Mouse (Mus musculus) heart, embryonic 16.5 days (tissue): Measurements from ENCODE around the gene Spock3. TPM values are rescaled to one million over a fixed set of nuclear protein-coding genes. Genes with fewer than 3 reads are reported as not detected.
"Not testable (repeated sequence)": the region's sequence is repeated elsewhere in the genome, so short reads cannot be mapped to it uniquely, and the experiment has no call there.

Experiments used
- ATAC-seq: fragments of 200-750 bp; cut with Nextera tagmentation; replicated peaks from 2 replicates; pipeline ENCODE4 v1.8.0; 2017; ENCODE audit warnings: moderate number of reproducible peaks; ENCODE audit not compliant: insufficient read depth, low FRiP score; ENCODE audit errors: extremely low read depth
- H3K27ac ChIP-seq: fragments of 300-500 bp; sonication (generic); 2 replicates; pipeline ENCODE4 v1.5.1; 2014; ENCODE audit warnings: mild to moderate bottlenecking, low read length, control low read depth, moderate library complexity
- H3K27me3 ChIP-seq: fragments of 300-500 bp; sonication (generic); 2 replicates; pipeline ENCODE4 v1.6.1; 2014; ENCODE audit warnings: low read length, mixed read lengths; ENCODE audit not compliant: control insufficient read depth, insufficient read depth
- H3K36me3 ChIP-seq: fragments of 300-500 bp; sonication (generic); 2 replicates; pipeline ENCODE4 v1.6.1; 2014; ENCODE audit not compliant: control insufficient read depth, insufficient read depth
- H3K4me1 ChIP-seq: fragments of 300-500 bp; sonication (generic); 2 replicates; pipeline ENCODE4 v1.6.1; 2014; ENCODE audit warnings: low read length, mixed read lengths; ENCODE audit not compliant: control insufficient read depth, insufficient read depth
- H3K4me2 ChIP-seq: fragments of 300-500 bp; sonication (generic); 2 replicates; pipeline ENCODE4 v1.6.1; 2014; ENCODE audit warnings: low read depth, mild to moderate bottlenecking, control low read depth, low read length
- H3K4me3 ChIP-seq: fragments of 300-500 bp; sonication (generic); 2 replicates; pipeline ENCODE4 v1.5.1; 2014; ENCODE audit warnings: mild to moderate bottlenecking, control low read depth, low read length
- H3K9ac ChIP-seq: fragments of 300-500 bp; sonication (generic); 2 replicates; pipeline ENCODE4 v1.6.1; 2014; ENCODE audit warnings: low read length, control low read depth
- H3K9me3 ChIP-seq: fragments of 300-500 bp; sonication (generic); replicated peaks from 2 replicates; pipeline ENCODE4 v1.6.1; 2016; ENCODE audit warnings: low read length; ENCODE audit not compliant: control insufficient read depth
- WGBS: fragments of 180-500 bp; shearing (Covaris S2); extraction: QIAGEN DNeasy Blood & Tissue Kit; methylation state at CpG from one replicate; pipeline ENCODE4 v1.1.7; 2014; 5-methylcytosine and 5-hydroxymethylcytosine counted together
- polyA plus RNA-seq: library from polyadenylated mRNA; unstranded; fragments of >200 nt; fragmentation: Nextera tagmentation; extraction: Ambion mirVana; gene quantifications from 2 replicates; pipeline ENCODE4 v1.2.1, GENCODE M21; 2015

The Spock3 gene
- polyA plus RNA-seq, 1 experiment from 2014 or later = 2.6 TPM

- H3K27me3 ChIP-seq = no peaks in the 10 kb centered on the region
- H3K9me3 ChIP-seq = no peaks in the 10 kb centered on the region
- no peak overlapping the region for H3K4me2 ChIP-seq
- WGBS = 75% methylated on average over 2 of the region's 2 CpGs
- no peak overlapping the region for H3K27ac ChIP-seq
- no peaks in the 10 kb centered on the region for H3K36me3 ChIP-seq
- H3K9ac ChIP-seq = no peak overlapping the region
- ATAC-seq = no peak
- no peaks in the 10 kb centered on the region for H3K4me1 ChIP-seq
- H3K4me3 ChIP-seq = no peak overlapping the region
These were observed 169.7 kb downstream of the Spock3 start for GRCm38 (mm10) chr8:63120508-63120907.

- H3K36me3 ChIP-seq = no peaks in the 10 kb centered on the region
- ATAC-seq = no peak
- H3K27ac ChIP-seq = no peak overlapping the region
- no peak overlapping the region for H3K9ac ChIP-seq
- WGBS = 78% methylated on average over 3 of the region's 3 CpGs
- H3K27me3 ChIP-seq = no peaks in the 10 kb centered on the region
- no peak overlapping the region for H3K4me2 ChIP-seq
- no peaks in the 10 kb centered on the region for H3K9me3 ChIP-seq
- no peaks in the 10 kb centered on the region for H3K4me1 ChIP-seq
- H3K4me3 ChIP-seq = no peak overlapping the region
These were observed 184.6 kb downstream of the Spock3 start for GRCm38 (mm10) chr8:63135406-63135805.

GRCm38 (mm10) chr8:63163861-63164260, 213.1 kb downstream of the Spock3 start:
- H3K4me2 ChIP-seq, H3K4me3 ChIP-seq, H3K4me1 ChIP-seq, H3K27ac ChIP-seq, H3K27me3 ChIP-seq, H3K9ac ChIP-seq, H3K36me3 ChIP-seq, H3K9me3 ChIP-seq, ATAC-seq: not testable (repeated sequence)
- WGBS = 59% methylated on average over 2 of the region's 2 CpGs

GRCm38 (mm10) chr8:63165326-63165725, 214.5 kb downstream of the Spock3 start:
- ATAC-seq = no peak
- Histone ChIP-seq H3K36me3 (no peaks in the 10 kb centered on the region), H3K4me2 (no peak overlapping the region), H3K4me3 (no peak overlapping the region), H3K4me1 (no peaks in the 10 kb centered on the region), H3K9ac (no peak overlapping the region), H3K9me3 (no peaks in the 10 kb centered on the region), H3K27me3 (no peaks in the 10 kb centered on the region), H3K27ac (no peak overlapping the region)

- Histone ChIP-seq H3K4me2 (no peak overlapping the region), H3K4me3 (no peak overlapping the region), H3K9me3 (no peaks in the 10 kb centered on the region), H3K4me1 (no peaks in the 10 kb centered on the region), H3K27me3 (no peaks in the 10 kb centered on the region), H3K9ac (no peak overlapping the region), H3K27ac (no peak overlapping the region), H3K36me3 (no peaks in the 10 kb centered on the region)
- no peak for ATAC-seq
These were observed 219.1 kb downstream of the Spock3 start for GRCm38 (mm10) chr8:63169956-63170355.

- H3K36me3 ChIP-seq = no peaks in the 10 kb centered on the region
- H3K27ac ChIP-seq = no peak overlapping the region
- H3K27me3 ChIP-seq = no peaks in the 10 kb centered on the region
- H3K9ac ChIP-seq = no peak overlapping the region
- H3K9me3 ChIP-seq = no peaks in the 10 kb centered on the region
- no peak for ATAC-seq
- WGBS = 80% methylated on average over 1 of the region's 1 CpGs
- H3K4me3 ChIP-seq = no peak overlapping the region
- no peaks in the 10 kb centered on the region for H3K4me1 ChIP-seq
- H3K4me2 ChIP-seq = no peak overlapping the region
These were observed 230.5 kb downstream of the Spock3 start for GRCm38 (mm10) chr8:63181272-63181671.

- Histone ChIP-seq H3K27me3 (no peaks in the 10 kb centered on the region), H3K27ac (peak overlapping the region; percentile 53; the same call in 1 of the 2 replicates), H3K9me3 (0 out of 2 replicates have a peak, but pooled peaks cover 5% of the 10 kb centered on the region), H3K4me3 (no peak overlapping the region), H3K9ac (no peak overlapping the region), H3K4me1 (peaks cover 3% of the 10 kb centered on the region), H3K4me2 (no peak overlapping the region), H3K36me3 (no peaks in the 10 kb centered on the region)
- ATAC-seq = peak; percentile 57; the same call in 1 of the 2 replicates
These were observed 308.1 kb downstream of the Spock3 start for GRCm38 (mm10) chr8:63258812-63259385.

GRCm38 (mm10) chr8:63262516-63262915, 311.7 kb downstream of the Spock3 start:
- no peak overlapping the region for H3K9ac ChIP-seq
- H3K9me3 ChIP-seq = 0 out of 2 replicates have a peak, but pooled peaks cover 3% of the 10 kb centered on the region
- peak; percentile 90 for ATAC-seq
- no peaks in the 10 kb centered on the region for H3K36me3 ChIP-seq
- peaks cover 3% of the 10 kb centered on the region for H3K4me1 ChIP-seq
- no peak overlapping the region for H3K4me2 ChIP-seq
- H3K27me3 ChIP-seq = no peaks in the 10 kb centered on the region
- H3K4me3 ChIP-seq = no peak overlapping the region
- WGBS = 23% methylated on average over 4 of the region's 4 CpGs
- no peak overlapping the region for H3K27ac ChIP-seq

GRCm38 (mm10) chr8:63335366-63335765, 384.6 kb downstream of the Spock3 start:
- H3K36me3 ChIP-seq = no peaks in the 10 kb centered on the region
- H3K4me2 ChIP-seq = no peak overlapping the region
- ATAC-seq = no peak
- no peak overlapping the region for H3K27ac ChIP-seq
- no peak overlapping the region for H3K9ac ChIP-seq
- WGBS = 94% methylated on average over 1 of the region's 1 CpGs
- no peaks in the 10 kb centered on the region for H3K27me3 ChIP-seq
- no peaks in the 10 kb centered on the region for H3K4me1 ChIP-seq
- no peak overlapping the region for H3K4me3 ChIP-seq
- H3K9me3 ChIP-seq = no peaks in the 10 kb centered on the region
